Mouse (Mus musculus) liver, postnatal 0 days (tissue): Measurements from ENCODE around the gene Cyp2t4.

ENCODE experiments used
- CTCF ChIP-seq: sonication (generic); IDR thresholded peaks from 2 replicates; pipeline ENCODE4 v1.5.1; 2016; ENCODE audit warnings: antibody characterized with exemption, low read depth
- EP300 ChIP-seq: IDR thresholded peaks from 2 replicates; pipeline ENCODE4 v1.6.1; 2016; ENCODE audit warnings: antibody characterized with exemption, low read depth, mild to moderate bottlenecking

GRCm38 (mm10) chr7:27133156-27133555, 20.4 kb upstream of the Cyp2t4 start:
- no peak for TF ChIP-seq EP300
- no peak for TF ChIP-seq CTCF
